Mouse (Mus musculus): ENCODE results near the gene Capn1. TPM values are rescaled to one million over a fixed set of nuclear protein-coding genes. Genes with fewer than 3 reads are reported as not detected.

Capn1 gene
- polyA plus RNA-seq, 1 experiment from 2014 or later = 4.5 TPM

GRCm38 (mm10) chr19:5943404-5943803 lies 72.3 kb downstream of the Capn1 start:
- no peak overlapping the region for H3K9ac ChIP-seq (replicated peaks)
- WGBS = 91% methylated on average over 15 of the region's 15 CpGs

GRCm38 (mm10) chr19:5942581-5942980 lies 73.1 kb downstream of the Capn1 start:
- Histone ChIP-seq H3K4me1 (peaks cover 9% of the 10 kb centered on the region), H3K36me3 (peaks cover 57% of the 10 kb centered on the region), H3K9ac (replicated peaks) (no peak overlapping the region), H3K4me2 (replicated peaks) (no peak overlapping the region), H3K4me3 (no peak overlapping the region), H3K9me3 (no peaks in the 10 kb centered on the region), H3K27me3 (no peaks in the 10 kb centered on the region), H3K27ac (replicated peaks) (no peak overlapping the region)
- no peak for ATAC-seq (ENCODE audit: low FRiP score, low read depth)
- 94% methylated on average over 7 of the region's 7 CpGs for WGBS

More at GRCm38 (mm10) chr19:5943404-5943803, 72.3 kb downstream of the Capn1 start:
- Histone ChIP-seq H3K4me1 (peaks cover under 1% of the 10 kb centered on the region; the same call in 1 of the 2 replicates), H3K9me3 (no peaks in the 10 kb centered on the region), H3K36me3 (peaks cover 65% of the 10 kb centered on the region), H3K4me3 (no peak overlapping the region), H3K27me3 (no peaks in the 10 kb centered on the region), H3K4me2 (replicated peaks) (no peak overlapping the region), H3K27ac (replicated peaks) (no peak overlapping the region)
- ATAC-seq (ENCODE audit: low FRiP score, low read depth) = no peak

- Histone ChIP-seq H3K4me1 (peaks cover 15% of the 10 kb centered on the region), H3K27me3 (no peaks in the 10 kb centered on the region), H3K27ac (replicated peaks) (no peak overlapping the region), H3K9ac (replicated peaks) (no peak overlapping the region), H3K4me3 (no peak overlapping the region), H3K36me3 (peaks cover 42% of the 10 kb centered on the region), H3K9me3 (no peaks in the 10 kb centered on the region), H3K4me2 (replicated peaks) (no peak overlapping the region)
- WGBS = 93% methylated on average over 10 of the region's 10 CpGs
- no peak for ATAC-seq (ENCODE audit: low FRiP score, low read depth)
Measured at GRCm38 (mm10) chr19:5940656-5941055, 75.0 kb downstream of the Capn1 start.

GRCm38 (mm10) chr19:5940173-5940572 lies 75.5 kb downstream of the Capn1 start:
- H3K4me2 ChIP-seq (replicated peaks) = no peak overlapping the region
- peaks cover 15% of the 10 kb centered on the region for H3K4me1 ChIP-seq
- ATAC-seq (ENCODE audit: low FRiP score, low read depth) = no peak
- H3K36me3 ChIP-seq = peaks cover 38% of the 10 kb centered on the region
- H3K4me3 ChIP-seq = no peak overlapping the region
- no peak overlapping the region for H3K27ac ChIP-seq (replicated peaks)
- 79% methylated on average over 4 of the region's 4 CpGs for WGBS
- H3K27me3 ChIP-seq = no peaks in the 10 kb centered on the region
- no peaks in the 10 kb centered on the region for H3K9me3 ChIP-seq
- no peak overlapping the region for H3K9ac ChIP-seq (replicated peaks)

GRCm38 (mm10) chr19:5939715-5940114 lies 76.0 kb downstream of the Capn1 start:
- Histone ChIP-seq H3K4me3 (no peak overlapping the region), H3K9me3 (no peaks in the 10 kb centered on the region), H3K9ac (replicated peaks) (no peak overlapping the region), H3K27ac (replicated peaks) (no peak overlapping the region), H3K4me1 (peaks cover 15% of the 10 kb centered on the region), H3K4me2 (replicated peaks) (no peak overlapping the region), H3K36me3 (peaks cover 37% of the 10 kb centered on the region), H3K27me3 (no peaks in the 10 kb centered on the region)
- ATAC-seq (ENCODE audit: low FRiP score, low read depth) = no peak
- 91% methylated on average over 5 of the region's 5 CpGs for WGBS

Small RNA genes lying within 50 kb of the gene (microRNA-seq; reads per million reads assigned to microRNA genes)
- 3.0 reads per million, percentile 8 among the genes with 10 or more reads in this experiment for gene Mir6988

Other genes with a start within 250 kb of the Capn1 start
- 63.6 and 68.4 TPM in 2 replicates for gene Scyl1, start 244.5 kb downstream of the Capn1 start, polyA plus RNA-seq (2016; fragmentation: Nextera tagmentation; extraction: Ambion mirVana)
- 22.3 and 24.8 TPM in 2 replicates for gene Frmd8, start 140.6 kb downstream of the Capn1 start, polyA plus RNA-seq (2016; fragmentation: Nextera tagmentation; extraction: Ambion mirVana)
- gene Slc25a45, start 138.1 kb downstream of the Capn1 start, polyA plus RNA-seq (2016; fragmentation: Nextera tagmentation; extraction: Ambion mirVana) = 1.9 and 3.4 TPM in 2 replicates
- 11.1 and 11.4 TPM in 2 replicates for gene Tigd3, start 121.7 kb downstream of the Capn1 start, polyA plus RNA-seq (2016; fragmentation: Nextera tagmentation; extraction: Ambion mirVana)
- gene Dpf2, start 102.9 kb downstream of the Capn1 start, polyA plus RNA-seq (2016; fragmentation: Nextera tagmentation; extraction: Ambion mirVana) = 171 and 185 TPM in 2 replicates
- 3.6 and 3.8 TPM in 2 replicates for gene Cdc42ep2, start 91.1 kb downstream of the Capn1 start, polyA plus RNA-seq (2016; fragmentation: Nextera tagmentation; extraction: Ambion mirVana)
- gene Pola2, start 51.7 kb downstream of the Capn1 start, polyA plus RNA-seq (2016; fragmentation: Nextera tagmentation; extraction: Ambion mirVana) = 57.4 and 59.6 TPM in 2 replicates
- gene Slc22a20, start 29.8 kb downstream of the Capn1 start, polyA plus RNA-seq (2016; fragmentation: Nextera tagmentation; extraction: Ambion mirVana) = not detected in 2 replicates
- 30.0 and 32.6 TPM in 2 replicates for gene Syvn1, start 30.7 kb upstream of the Capn1 start, polyA plus RNA-seq (2016; fragmentation: Nextera tagmentation; extraction: Ambion mirVana)
- gene Mrpl49, start 41.9 kb upstream of the Capn1 start, polyA plus RNA-seq (2016; fragmentation: Nextera tagmentation; extraction: Ambion mirVana) = 75.8 and 76.4 TPM in 2 replicates
- 595 and 628 TPM in 2 replicates for gene Fau, start 41.9 kb upstream of the Capn1 start, polyA plus RNA-seq (2016; fragmentation: Nextera tagmentation; extraction: Ambion mirVana)
- gene Znhit2, start 45.3 kb upstream of the Capn1 start, polyA plus RNA-seq (2016; fragmentation: Nextera tagmentation; extraction: Ambion mirVana) = 30.8 and 32.2 TPM in 2 replicates
- gene Tm7sf2, start 52.5 kb upstream of the Capn1 start, polyA plus RNA-seq (2016; fragmentation: Nextera tagmentation; extraction: Ambion mirVana) = 41.0 and 41.3 TPM in 2 replicates
- gene Vps51, start 61.3 kb upstream of the Capn1 start, polyA plus RNA-seq (2016; fragmentation: Nextera tagmentation; extraction: Ambion mirVana) = 77.0 and 82.2 TPM in 2 replicates
- not detected in 2 replicates for gene Tmem262, start 64.1 kb upstream of the Capn1 start, polyA plus RNA-seq (2016; fragmentation: Nextera tagmentation; extraction: Ambion mirVana)
- 2.6 and 3.6 TPM in 2 replicates for gene Gm28374, start 66.4 kb upstream of the Capn1 start, polyA plus RNA-seq (2016; fragmentation: Nextera tagmentation; extraction: Ambion mirVana)
- 67.1 and 75.1 TPM in 2 replicates for gene Zfpl1, start 69.1 kb upstream of the Capn1 start, polyA plus RNA-seq (2016; fragmentation: Nextera tagmentation; extraction: Ambion mirVana)
- gene Cdca5, start 69.1 kb upstream of the Capn1 start, polyA plus RNA-seq (2016; fragmentation: Nextera tagmentation; extraction: Ambion mirVana) = 41.5 and 42.1 TPM in 2 replicates
- 0.77 TPM in 1 of 2 replicates, not detected in the other for gene AC131692.1, start 78.5 kb upstream of the Capn1 start, polyA plus RNA-seq (2016; fragmentation: Nextera tagmentation; extraction: Ambion mirVana)
- 0.59 and 0.94 TPM in 2 replicates for gene Naaladl1, start 89.9 kb upstream of the Capn1 start, polyA plus RNA-seq (2016; fragmentation: Nextera tagmentation; extraction: Ambion mirVana)
- 49.7 and 50.8 TPM in 2 replicates for gene Sac3d1, start 102.8 kb upstream of the Capn1 start, polyA plus RNA-seq (2016; fragmentation: Nextera tagmentation; extraction: Ambion mirVana)
- 29.7 and 30.5 TPM in 2 replicates for gene Snx15, start 112.4 kb upstream of the Capn1 start, polyA plus RNA-seq (2016; fragmentation: Nextera tagmentation; extraction: Ambion mirVana)
- not detected in 2 replicates for gene Batf2, start 125.1 kb upstream of the Capn1 start, polyA plus RNA-seq (2016; fragmentation: Nextera tagmentation; extraction: Ambion mirVana)
- 90.9 and 96.1 TPM in 2 replicates for gene Arl2, start 125.7 kb upstream of the Capn1 start, polyA plus RNA-seq (2016; fragmentation: Nextera tagmentation; extraction: Ambion mirVana)
- not detected in 2 replicates for gene Majin, start 168.5 kb upstream of the Capn1 start, polyA plus RNA-seq (2016; fragmentation: Nextera tagmentation; extraction: Ambion mirVana)
- gene Gpha2, start 210.5 kb upstream of the Capn1 start, polyA plus RNA-seq (2016; fragmentation: Nextera tagmentation; extraction: Ambion mirVana) = 0.74 TPM in 1 of 2 replicates, not detected in the other
- gene Ppp2r5b, start 220.0 kb upstream of the Capn1 start, polyA plus RNA-seq (2016; fragmentation: Nextera tagmentation; extraction: Ambion mirVana) = 61.3 and 66.1 TPM in 2 replicates
- gene Atg2a, start 225.8 kb upstream of the Capn1 start, polyA plus RNA-seq (2016; fragmentation: Nextera tagmentation; extraction: Ambion mirVana) = 13.6 and 14.2 TPM in 2 replicates